Mouse (Mus musculus) liver, adult 2 months (tissue): ENCODE measurements around the gene Usp20. TPM values are rescaled to one million over a fixed set of nuclear protein-coding genes. Genes with fewer than 3 reads are reported as not detected.

Experiments
- DNase-seq: peaks from one replicate; pipeline ENCODE4 v3.0.0-alpha.2; 2011; ENCODE audit warnings: low read depth, low spot score; ENCODE audit errors: extremely low read depth
- H3K27ac ChIP-seq: fragments of 200-500 bp; replicated peaks from 2 replicates; pipeline ENCODE4 v1.5.1; 2012; ENCODE audit warnings: low read depth, mild to moderate bottlenecking, control low read depth, inconsistent platforms, low read length; ENCODE audit not compliant: insufficient read depth
- H3K27me3 ChIP-seq: fragments of 200-500 bp; 2 replicates; pipeline ENCODE4 v1.6.1; 2012; ENCODE audit warnings: mild to moderate bottlenecking, moderate library complexity, low read length, inconsistent platforms; ENCODE audit not compliant: control insufficient read depth, insufficient read depth
- H3K36me3 ChIP-seq: fragments of 200-500 bp; 2 replicates; pipeline ENCODE4 v1.6.1; 2012; ENCODE audit warnings: low read length, inconsistent platforms; ENCODE audit not compliant: control insufficient read depth, insufficient read depth
- H3K4me1 ChIP-seq: fragments of 200-500 bp; 2 replicates; pipeline ENCODE4 v1.6.1; 2011; ENCODE audit warnings: low read length; ENCODE audit not compliant: control insufficient read depth, insufficient read depth
- H3K4me3 ChIP-seq: fragments of 200-500 bp; 2 replicates; pipeline ENCODE4 v1.5.1; 2011; ENCODE audit warnings: low read depth, mild to moderate bottlenecking, control low read depth, low read length, moderate library complexity; ENCODE audit not compliant: insufficient read depth
- H3K79me2 ChIP-seq: fragments of 200-500 bp; 2 replicates; pipeline ENCODE4 v1.6.1; 2012; ENCODE audit warnings: inconsistent platforms, mild to moderate bottlenecking, low read length, moderate library complexity; ENCODE audit not compliant: control insufficient read depth, insufficient read depth
- H3K9ac ChIP-seq: fragments of 200-500 bp; 2 replicates; pipeline ENCODE4 v1.6.1; 2012; ENCODE audit warnings: low read depth, mild to moderate bottlenecking, control low read depth, inconsistent platforms, low read length
- CTCF ChIP-seq: fragments of 200-500 bp; IDR thresholded peaks from 2 replicates; pipeline ENCODE4 v1.5.1; 2011; ENCODE audit warnings: low read depth, low read length, control low read depth
- POLR2A ChIP-seq: fragments of 200-500 bp; IDR thresholded peaks from 2 replicates; pipeline ENCODE4 v1.6.1; 2011; ENCODE audit warnings: low read length, control low read depth; ENCODE audit not compliant: insufficient read depth; ENCODE audit errors: extremely low read depth
- WGBS: fragments of 180-500 bp; shearing (Covaris S2); methylation state at CpG from one replicate; pipeline ENCODE4 v1.1.7; 2018; 5-methylcytosine and 5-hydroxymethylcytosine counted together
- polyA plus RNA-seq: library from polyadenylated mRNA; depleted of rRNA; stranded (reverse); fragments of >200 nt; gene quantifications from 2 replicates; pipeline ENCODE4 v1.2.3, GENCODE M21; 2012
- total RNA-seq: library from RNA; depleted of rRNA; stranded (reverse); fragments of >200 nt; gene quantifications from 2 replicates; pipeline ENCODE4 v1.2.3, GENCODE M21; 2014

Gene Usp20
- total and polyA plus RNA-seq, 2 experiments, result 3.0 to 6.0 TPM

- Histone ChIP-seq H3K27ac (no peak overlapping the region), H3K27me3 (no peaks in the 10 kb centered on the region), H3K4me3 (no peak overlapping the region), H3K36me3 (no peaks in the 10 kb centered on the region), H3K9ac (no peak overlapping the region), H3K4me1 (no peaks in the 10 kb centered on the region), H3K79me2 (no peaks in the 10 kb centered on the region)
- peak; percentile 67 for DNase-seq
- no peak for TF ChIP-seq CTCF
- no peak for TF ChIP-seq POLR2A
- 68% methylated on average over 11 of the region's 11 CpGs for WGBS
Measured at GRCm38 (mm10) chr2:30995432-30995996, 13.4 kb downstream of the Usp20 start.

GRCm38 (mm10) chr2:30998443-30999260 is 16.6 kb downstream of the Usp20 start:
- Histone ChIP-seq H3K27ac (no peak overlapping the region), H3K4me1 (no peaks in the 10 kb centered on the region), H3K36me3 (no peaks in the 10 kb centered on the region), H3K4me3 (no peak overlapping the region), H3K27me3 (no peaks in the 10 kb centered on the region), H3K79me2 (no peaks in the 10 kb centered on the region), H3K9ac (no peak overlapping the region)
- 85% methylated on average over 8 of the region's 8 CpGs for WGBS
- TF ChIP-seq POLR2A, result no peak
- TF ChIP-seq CTCF, result no peak
- DNase-seq, result no peak

GRCm38 (mm10) chr2:31002857-31003256 is 20.8 kb downstream of the Usp20 start:
- WGBS, result 98% methylated on average over 10 of the region's 10 CpGs

GRCm38 (mm10) chr2:31005453-31005852 is 23.4 kb downstream of the Usp20 start:
- Histone ChIP-seq H3K4me1 (no peaks in the 10 kb centered on the region), H3K27ac (no peak overlapping the region), H3K79me2 (no peaks in the 10 kb centered on the region), H3K9ac (no peak overlapping the region), H3K36me3 (no peaks in the 10 kb centered on the region), H3K27me3 (no peaks in the 10 kb centered on the region), H3K4me3 (no peak overlapping the region)
- DNase-seq, result no peak
- no peak for TF ChIP-seq POLR2A
- no peak for TF ChIP-seq CTCF
- WGBS, result 90% methylated on average over 2 of the region's 2 CpGs

More at GRCm38 (mm10) chr2:31002857-31003256, 20.8 kb downstream of the Usp20 start:
- Histone ChIP-seq H3K27me3 (no peaks in the 10 kb centered on the region), H3K4me3 (no peak overlapping the region), H3K36me3 (no peaks in the 10 kb centered on the region), H3K4me1 (no peaks in the 10 kb centered on the region), H3K9ac (no peak overlapping the region), H3K79me2 (no peaks in the 10 kb centered on the region), H3K27ac (no peak overlapping the region)
- no peak for TF ChIP-seq CTCF
- TF ChIP-seq POLR2A, result no peak
- DNase-seq, result no peak

- DNase-seq, result no peak
- Histone ChIP-seq H3K36me3 (no peaks in the 10 kb centered on the region), H3K4me3 (no peak overlapping the region), H3K4me1 (no peaks in the 10 kb centered on the region), H3K79me2 (no peaks in the 10 kb centered on the region), H3K27me3 (no peaks in the 10 kb centered on the region), H3K27ac (no peak overlapping the region), H3K9ac (no peak overlapping the region)
- TF ChIP-seq POLR2A (no peak), CTCF (no peak)
- 79% methylated on average over 5 of the region's 5 CpGs for WGBS
Measured at GRCm38 (mm10) chr2:31006434-31006833, 24.4 kb downstream of the Usp20 start.

- no peak overlapping the region for H3K9ac ChIP-seq
Measured at GRCm38 (mm10) chr2:31007208-31007607, 25.1 kb downstream of the Usp20 start.

More at GRCm38 (mm10) chr2:31007208-31007607, 25.1 kb downstream of the Usp20 start:
- Histone ChIP-seq H3K27me3 (no peaks in the 10 kb centered on the region), H3K4me3 (no peak overlapping the region), H3K36me3 (no peaks in the 10 kb centered on the region), H3K79me2 (no peaks in the 10 kb centered on the region), H3K27ac (no peak overlapping the region), H3K4me1 (no peaks in the 10 kb centered on the region)
- WGBS, result 88% methylated on average over 5 of the region's 5 CpGs
- DNase-seq, result no peak
- TF ChIP-seq POLR2A (no peak), CTCF (no peak)
